Mouse (Mus musculus): ENCODE measurements around the gene Zmiz1. TPM values are rescaled to one million over a fixed set of nuclear protein-coding genes. Genes with fewer than 3 reads are reported as not detected.

Zmiz1 gene
- polyA plus RNA-seq, 1 experiment from 2014 or later = 70.0 TPM

- ATAC-seq (ENCODE audit: low FRiP score) (no peak), DNase-seq (ENCODE audit: low spot score) (no peak)
- no peaks in the 10 kb centered on the region for H3K27me3 ChIP-seq (ENCODE audit: control insufficient read depth, insufficient read depth, low read length)
- H3K4me3 ChIP-seq (replicated peaks; ENCODE audit: low read length) = no peak overlapping the region
- H3K9ac ChIP-seq = no peak overlapping the region
- peaks cover 7% of the 10 kb centered on the region for H3K36me3 ChIP-seq (replicated peaks; ENCODE audit: control insufficient read depth, insufficient read depth)
- WGBS = 91% methylated on average over 12 of the region's 12 CpGs
- peaks cover 28% of the 10 kb centered on the region for H3K4me1 ChIP-seq (replicated peaks; ENCODE audit: control insufficient read depth, insufficient read depth, low read length)
- H3K4me2 ChIP-seq (replicated peaks) = no peak overlapping the region
- H3K27ac ChIP-seq = no peak overlapping the region
- H3K9me3 ChIP-seq (ENCODE audit: control insufficient read depth, low read length) = no peaks in the 10 kb centered on the region
These were observed 171.1 kb downstream of the Zmiz1 start for GRCm38 (mm10) chr14:25629866-25630606.

- H3K4me1 ChIP-seq (replicated peaks; ENCODE audit: control insufficient read depth, insufficient read depth, low read length) = peaks cover 30% of the 10 kb centered on the region
These were observed 171.8 kb downstream of the Zmiz1 start for GRCm38 (mm10) chr14:25630647-25631409.

GRCm38 (mm10) chr14:25631481-25631880 lies 172.5 kb downstream of the Zmiz1 start:
- Histone ChIP-seq H3K9ac (no peak overlapping the region), H3K4me1 (replicated peaks; ENCODE audit: control insufficient read depth, insufficient read depth, low read length) (peaks cover 36% of the 10 kb centered on the region), H3K4me3 (replicated peaks; ENCODE audit: low read length) (no peak overlapping the region), H3K27me3 (ENCODE audit: control insufficient read depth, insufficient read depth, low read length) (no peaks in the 10 kb centered on the region), H3K36me3 (replicated peaks; ENCODE audit: control insufficient read depth, insufficient read depth) (peaks cover 19% of the 10 kb centered on the region), H3K4me2 (replicated peaks) (no peak overlapping the region), H3K27ac (no peak overlapping the region), H3K9me3 (ENCODE audit: control insufficient read depth, low read length) (no peaks in the 10 kb centered on the region)
- DNase-seq (ENCODE audit: low spot score) (no peak), ATAC-seq (ENCODE audit: low FRiP score) (no peak)
- WGBS = 79% methylated on average over 6 of the region's 6 CpGs

More at GRCm38 (mm10) chr14:25630647-25631409, 171.8 kb downstream of the Zmiz1 start:
- H3K36me3 ChIP-seq (replicated peaks; ENCODE audit: control insufficient read depth, insufficient read depth) = peaks cover 12% of the 10 kb centered on the region; the same call in 1 of the 2 replicates
- no peak overlapping the region for H3K4me3 ChIP-seq (replicated peaks; ENCODE audit: low read length)
- no peaks in the 10 kb centered on the region for H3K9me3 ChIP-seq (ENCODE audit: control insufficient read depth, low read length)
- no peak overlapping the region; the same call in 1 of the 2 replicates for H3K27ac ChIP-seq
- DNase-seq (ENCODE audit: low spot score) (no peak), ATAC-seq (ENCODE audit: low FRiP score) (no peak)
- H3K4me2 ChIP-seq (replicated peaks) = no peak overlapping the region
- 94% methylated on average over 7 of the region's 7 CpGs for WGBS
- no peak overlapping the region for H3K9ac ChIP-seq
- H3K27me3 ChIP-seq (ENCODE audit: control insufficient read depth, insufficient read depth, low read length) = no peaks in the 10 kb centered on the region

- Histone ChIP-seq H3K36me3 (replicated peaks; ENCODE audit: control insufficient read depth, insufficient read depth) (peaks cover 41% of the 10 kb centered on the region), H3K27me3 (ENCODE audit: control insufficient read depth, insufficient read depth, low read length) (no peaks in the 10 kb centered on the region), H3K4me2 (replicated peaks) (no peak overlapping the region), H3K27ac (peak overlapping the region; percentile 77), H3K4me1 (replicated peaks; ENCODE audit: control insufficient read depth, insufficient read depth, low read length) (peaks cover 40% of the 10 kb centered on the region), H3K9me3 (ENCODE audit: control insufficient read depth, low read length) (no peaks in the 10 kb centered on the region), H3K4me3 (replicated peaks; ENCODE audit: low read length) (no peak overlapping the region), H3K9ac (peak overlapping the region; percentile 9; the same call in 1 of the 2 replicates)
- ATAC-seq (ENCODE audit: low FRiP score) (peak; percentile 59; the same call in 1 of the 2 replicates), DNase-seq (ENCODE audit: low spot score) (peak; percentile 60)
- 48% methylated on average over 14 of the region's 14 CpGs for WGBS
These were observed 174.7 kb downstream of the Zmiz1 start for GRCm38 (mm10) chr14:25633539-25634300.

GRCm38 (mm10) chr14:25634328-25634727 lies 175.3 kb downstream of the Zmiz1 start:
- H3K27me3 ChIP-seq (ENCODE audit: control insufficient read depth, insufficient read depth, low read length) = no peaks in the 10 kb centered on the region
- peaks cover 47% of the 10 kb centered on the region for H3K36me3 ChIP-seq (replicated peaks; ENCODE audit: control insufficient read depth, insufficient read depth)
- 0 out of 2 replicates have a peak overlapping the region, but pooled peaks have one; percentile 9 for H3K9ac ChIP-seq
- H3K4me1 ChIP-seq (replicated peaks; ENCODE audit: control insufficient read depth, insufficient read depth, low read length) = peaks cover 40% of the 10 kb centered on the region
- H3K4me3 ChIP-seq (replicated peaks; ENCODE audit: low read length) = no peak overlapping the region
- ATAC-seq (ENCODE audit: low FRiP score) (no peak), DNase-seq (ENCODE audit: low spot score) (no peak)
- 75% methylated on average over 9 of the region's 9 CpGs for WGBS
- no peak overlapping the region for H3K4me2 ChIP-seq (replicated peaks)
- H3K27ac ChIP-seq = peak overlapping the region; percentile 77
- H3K9me3 ChIP-seq (ENCODE audit: control insufficient read depth, low read length) = no peaks in the 10 kb centered on the region

- 59% methylated on average over 12 of the region's 12 CpGs for WGBS
- DNase-seq (ENCODE audit: low spot score) (no peak), ATAC-seq (ENCODE audit: low FRiP score) (no peak)
- H3K9me3 ChIP-seq (ENCODE audit: control insufficient read depth, low read length) = no peaks in the 10 kb centered on the region
- H3K27ac ChIP-seq = peak overlapping the region; percentile 65
- H3K9ac ChIP-seq = no peak overlapping the region
- H3K4me3 ChIP-seq (replicated peaks; ENCODE audit: low read length) = no peak overlapping the region
- no peaks in the 10 kb centered on the region for H3K27me3 ChIP-seq (ENCODE audit: control insufficient read depth, insufficient read depth, low read length)
- no peak overlapping the region for H3K4me2 ChIP-seq (replicated peaks)
- peaks cover 40% of the 10 kb centered on the region for H3K4me1 ChIP-seq (replicated peaks; ENCODE audit: control insufficient read depth, insufficient read depth, low read length)
- peaks cover 47% of the 10 kb centered on the region for H3K36me3 ChIP-seq (replicated peaks; ENCODE audit: control insufficient read depth, insufficient read depth)
These were observed 176.8 kb downstream of the Zmiz1 start for GRCm38 (mm10) chr14:25635746-25636145.

GRCm38 (mm10) chr14:25636297-25636696 lies 177.3 kb downstream of the Zmiz1 start:
- Histone ChIP-seq H3K36me3 (replicated peaks; ENCODE audit: control insufficient read depth, insufficient read depth) (peaks cover 46% of the 10 kb centered on the region), H3K4me1 (replicated peaks; ENCODE audit: control insufficient read depth, insufficient read depth, low read length) (peaks cover 40% of the 10 kb centered on the region), H3K9me3 (ENCODE audit: control insufficient read depth, low read length) (no peaks in the 10 kb centered on the region), H3K27me3 (ENCODE audit: control insufficient read depth, insufficient read depth, low read length) (no peaks in the 10 kb centered on the region), H3K9ac (no peak overlapping the region), H3K4me3 (replicated peaks; ENCODE audit: low read length) (no peak overlapping the region), H3K4me2 (replicated peaks) (no peak overlapping the region), H3K27ac (peak overlapping the region; percentile 65)
- WGBS = 18% methylated on average over 7 of the region's 7 CpGs
- DNase-seq (ENCODE audit: low spot score) (peak; percentile 44), ATAC-seq (ENCODE audit: low FRiP score) (peak; percentile 63; the same call in 1 of the 2 replicates)

GRCm38 (mm10) chr14:25639120-25639758 lies 180.3 kb downstream of the Zmiz1 start:
- H3K27me3 ChIP-seq (ENCODE audit: control insufficient read depth, insufficient read depth, low read length) = no peaks in the 10 kb centered on the region
- H3K4me1 ChIP-seq (replicated peaks; ENCODE audit: control insufficient read depth, insufficient read depth, low read length) = peaks cover 24% of the 10 kb centered on the region
- no peak overlapping the region for H3K27ac ChIP-seq
- no peaks in the 10 kb centered on the region for H3K9me3 ChIP-seq (ENCODE audit: control insufficient read depth, low read length)
- WGBS = 69% methylated on average over 11 of the region's 11 CpGs
- no peak overlapping the region for H3K4me3 ChIP-seq (replicated peaks; ENCODE audit: low read length)
- ATAC-seq (ENCODE audit: low FRiP score) = no peak
- H3K9ac ChIP-seq = no peak overlapping the region
- DNase-seq (ENCODE audit: low spot score) = no peak
- no peak overlapping the region for H3K4me2 ChIP-seq (replicated peaks)
- H3K36me3 ChIP-seq (replicated peaks; ENCODE audit: control insufficient read depth, insufficient read depth) = peaks cover 61% of the 10 kb centered on the region
